Mouse (Mus musculus) thymus, postnatal 25 days (tissue): Measurements from ENCODE around the gene Rab3d.
"Not testable (repeated sequence)": the region's sequence is repeated elsewhere in the genome, so short reads cannot be mapped to it uniquely, and the experiment has no call there.

Experiments used
- DNase-seq: peaks from one replicate; pipeline ENCODE4 v3.0.0; 2022

The Rab3d gene

DNA sequence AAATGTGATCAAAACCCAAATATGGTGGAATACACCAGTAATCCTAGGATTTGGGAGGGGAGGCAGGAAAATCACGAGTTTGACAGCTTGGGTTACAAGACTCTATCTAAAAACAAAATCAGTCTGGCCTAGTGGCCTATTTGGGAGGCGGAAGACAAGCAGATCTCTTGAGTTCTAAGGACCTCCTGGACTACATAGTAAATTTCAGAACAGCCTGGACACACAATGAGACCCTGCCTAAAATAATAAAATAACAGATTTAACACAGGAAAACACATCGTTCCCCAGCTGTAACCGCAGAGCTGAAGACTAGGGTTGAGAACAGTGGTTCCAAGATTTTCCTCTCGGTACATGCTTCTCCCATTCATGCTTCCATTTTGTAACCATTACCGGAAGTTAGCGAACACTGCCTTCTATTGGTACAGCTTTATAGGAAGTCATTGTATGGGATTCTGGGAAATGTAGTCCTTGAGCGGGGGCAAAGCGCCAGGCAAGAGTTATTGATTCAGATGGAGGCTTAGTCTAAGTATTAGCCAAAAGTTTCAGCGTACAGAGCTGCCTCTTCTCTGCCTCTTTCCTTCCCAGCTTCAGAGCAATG lies 16.7 kb downstream of the Rab3d start:
- no peak for DNase-seq

DNA sequence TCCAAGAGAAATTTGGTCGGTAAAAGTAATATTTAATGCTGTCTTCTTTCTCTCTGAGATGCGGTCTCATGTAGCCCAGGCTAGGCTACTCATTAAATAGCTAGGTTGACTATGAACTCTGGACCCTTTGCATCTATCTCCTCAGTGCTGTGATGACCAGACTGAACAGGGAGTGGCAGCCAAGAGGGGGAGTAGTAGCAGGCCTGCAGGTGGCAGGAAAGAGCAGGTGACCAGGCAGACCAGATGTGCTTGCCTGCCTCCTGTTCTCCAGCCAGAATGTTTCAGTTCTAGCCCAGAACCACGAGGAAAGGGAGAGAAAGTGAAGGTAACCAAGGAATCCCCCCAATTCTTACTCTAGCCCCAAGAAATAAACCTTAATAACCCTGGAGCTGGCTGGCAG lies 28.8 kb downstream of the Rab3d start:
- DNase-seq = no peak

DNA sequence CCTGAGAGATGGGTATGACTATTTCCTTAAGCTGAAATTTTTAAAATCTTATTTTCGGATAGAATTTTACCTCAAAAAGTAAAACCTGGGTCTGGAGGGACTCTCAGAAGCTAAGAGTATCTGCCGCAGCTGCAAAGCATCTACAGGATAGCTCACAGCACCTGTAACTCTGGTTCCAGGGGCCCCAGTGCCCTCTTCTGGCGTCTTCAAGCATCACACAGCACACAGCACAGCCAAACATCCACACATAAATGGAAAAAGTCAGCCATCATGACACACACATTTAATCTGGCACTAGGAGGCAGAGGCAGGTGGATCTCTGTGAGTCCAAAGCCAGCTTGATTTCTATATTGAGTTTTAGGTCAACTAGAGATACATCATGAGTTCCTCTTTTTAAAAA lies 41.4 kb downstream of the Rab3d start:
- DNase-seq = no peak

DNA sequence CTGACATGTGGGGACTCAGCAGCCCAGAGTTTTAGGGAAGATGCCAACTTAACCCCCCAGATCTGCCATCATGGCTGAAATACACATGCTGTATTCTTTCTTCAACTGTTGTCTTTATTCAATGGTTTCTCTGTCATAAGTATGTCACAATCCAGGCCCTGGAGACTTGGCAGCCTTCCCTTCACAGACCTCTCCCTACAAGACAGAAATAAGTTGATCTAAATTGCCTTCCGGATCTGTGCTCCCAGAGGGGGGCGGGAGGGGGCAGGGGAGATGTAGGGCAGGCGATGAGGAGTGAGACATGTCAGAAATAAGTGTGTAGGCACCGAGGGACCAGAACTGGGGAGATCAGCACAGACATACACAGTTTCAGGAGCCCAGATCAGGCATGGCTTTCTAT lies 45.8 kb downstream of the Rab3d start:
- no peak for DNase-seq

DNA sequence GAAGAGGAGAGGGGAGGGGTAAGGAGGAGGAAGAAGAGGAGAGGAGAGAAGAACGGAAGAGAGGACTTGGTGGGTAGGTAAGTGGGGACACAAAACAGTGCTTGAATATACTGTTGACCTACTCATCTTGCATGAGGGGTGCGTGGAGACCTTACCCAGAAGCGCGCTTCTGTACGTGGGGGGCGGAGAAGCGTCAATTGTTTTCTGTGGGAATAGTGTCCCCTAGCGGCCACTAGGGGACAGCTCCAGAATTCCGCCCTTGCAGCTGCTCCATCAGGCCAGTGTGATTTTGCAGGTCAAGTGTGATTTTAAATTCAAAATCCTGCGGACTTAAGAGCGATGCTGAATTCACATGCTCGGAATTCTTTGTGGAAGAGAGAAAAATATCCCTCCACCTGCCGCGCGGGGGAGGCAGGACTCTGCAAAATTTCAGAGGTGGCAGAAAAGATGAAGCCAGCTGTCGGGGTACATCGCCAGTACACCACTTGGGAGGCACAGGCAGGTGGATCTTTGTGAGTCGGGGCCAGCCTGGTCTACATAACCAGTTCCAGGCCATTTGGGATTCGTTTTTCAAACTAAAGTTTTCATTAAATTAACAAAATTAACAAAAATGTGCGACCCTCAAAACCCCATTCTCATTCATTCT lies 47.0 kb downstream of the Rab3d start:
- peak; percentile 41 for DNase-seq

DNA sequence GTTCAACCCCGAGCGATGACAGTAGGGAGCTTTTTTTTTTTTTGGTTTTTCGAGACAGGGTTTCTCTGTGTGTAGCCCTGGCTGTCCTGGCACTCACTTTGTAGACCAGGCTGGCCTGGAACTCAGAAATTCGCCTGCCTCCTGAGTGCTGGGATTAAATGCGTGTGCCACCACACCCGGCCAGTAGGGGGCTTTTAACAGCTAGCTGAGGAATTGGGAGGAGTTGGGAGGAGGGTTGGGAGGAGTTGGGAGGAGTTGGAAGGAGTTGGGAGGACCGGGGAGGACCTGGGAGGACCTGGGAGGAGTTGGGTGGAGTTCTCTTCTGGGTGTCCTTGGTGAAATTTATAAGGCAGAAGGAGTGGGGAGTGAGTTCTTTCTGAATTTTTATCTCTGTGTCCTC lies 48.7 kb downstream of the Rab3d start:
- peak; percentile 41 for DNase-seq

DNA sequence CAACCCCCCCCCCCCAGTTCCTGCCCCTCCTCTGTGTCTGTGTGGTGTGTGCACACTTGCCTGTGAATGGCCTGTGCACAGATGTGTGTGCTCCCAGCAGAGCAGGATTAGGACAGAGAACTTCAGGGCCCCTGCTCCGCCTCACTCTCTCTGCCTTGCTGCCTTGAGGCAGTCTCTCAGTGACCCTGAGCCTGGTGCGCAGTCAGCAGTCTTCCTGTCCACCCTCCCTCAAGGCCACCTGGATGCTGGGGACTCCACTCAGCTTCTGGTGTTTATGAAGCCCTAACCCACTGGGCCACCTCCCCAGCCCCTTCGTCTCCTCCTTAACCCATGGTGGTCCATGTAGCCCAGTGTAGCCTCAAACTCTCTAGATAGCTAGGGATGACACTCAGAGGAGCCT lies 50.3 kb downstream of the Rab3d start:
- no peak for DNase-seq

DNA sequence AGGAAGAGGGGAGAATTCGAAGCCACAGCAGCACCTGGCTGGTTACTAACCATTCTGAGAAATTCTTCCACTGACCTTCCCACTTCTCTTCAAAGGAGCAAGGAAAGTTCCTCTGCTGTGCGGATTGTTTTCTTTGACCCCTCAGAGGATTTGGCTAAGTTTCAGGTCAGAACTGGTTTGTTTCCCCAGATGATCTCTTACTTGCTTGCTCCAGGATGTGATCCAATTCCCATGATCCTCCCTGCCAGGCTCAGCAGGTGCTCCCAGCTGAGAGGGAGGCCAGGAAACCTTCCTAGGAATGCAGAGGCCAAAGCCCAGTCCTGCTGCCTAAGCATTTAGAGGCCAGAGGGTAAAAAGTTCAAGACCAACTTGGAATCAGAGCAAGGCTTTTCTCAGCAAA lies 51.4 kb downstream of the Rab3d start:
- no peak for DNase-seq

DNA sequence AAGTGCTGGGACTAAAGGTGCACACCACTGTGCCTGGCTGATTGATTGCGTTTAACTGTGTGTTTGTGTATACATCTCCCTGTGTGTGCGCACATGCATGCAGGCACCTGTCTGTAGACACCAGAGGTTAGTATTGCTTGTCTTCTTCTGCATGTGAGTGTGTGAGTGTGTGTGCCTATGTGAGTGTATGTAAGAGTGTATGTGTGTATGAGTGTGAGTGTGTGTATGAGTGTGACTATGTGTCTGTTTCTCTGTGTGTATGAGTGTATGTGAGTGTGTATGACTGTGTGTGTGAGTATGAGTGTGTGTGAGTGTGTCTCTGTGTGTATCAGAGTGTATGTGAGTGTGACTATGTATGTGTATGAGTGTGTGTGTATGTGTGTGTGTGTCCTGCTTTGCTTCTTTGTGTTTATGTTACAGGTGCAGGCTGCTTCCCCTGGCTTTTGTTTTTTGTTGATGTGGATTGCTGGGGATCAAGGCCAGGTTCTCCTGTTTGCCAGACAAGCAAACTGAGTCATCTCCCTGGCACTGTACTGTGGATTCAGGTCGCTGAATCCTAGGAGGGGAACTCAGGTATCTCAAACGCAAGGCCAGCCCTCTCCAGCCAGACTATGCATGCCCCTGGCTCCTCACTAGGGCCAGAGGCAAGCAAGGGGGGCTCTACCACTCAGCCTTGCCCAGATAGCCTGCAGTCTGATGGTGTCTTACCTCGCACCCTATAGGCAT lies 52.2 kb downstream of the Rab3d start:
- DNase-seq = no peak

DNA sequence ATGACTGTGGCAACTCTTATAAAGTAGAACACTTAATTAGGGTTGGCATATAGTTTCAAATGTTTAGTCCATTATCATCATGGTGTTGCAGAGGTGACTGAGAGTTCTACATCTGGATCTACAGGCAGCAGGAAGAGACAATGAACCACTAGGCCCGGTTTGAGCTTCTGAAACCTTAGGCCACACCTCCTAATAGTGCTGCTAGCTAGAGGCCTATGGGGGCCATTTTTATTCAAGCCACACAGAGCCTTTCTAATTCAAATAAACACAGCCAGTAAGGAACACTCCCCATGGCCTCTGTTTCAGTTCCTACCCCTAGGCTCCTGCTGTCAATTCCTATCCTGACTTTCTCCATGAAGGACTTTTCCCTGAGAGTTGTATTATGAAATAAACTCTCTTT lies 55.8 kb downstream of the Rab3d start:
- no peak for DNase-seq

DNA sequence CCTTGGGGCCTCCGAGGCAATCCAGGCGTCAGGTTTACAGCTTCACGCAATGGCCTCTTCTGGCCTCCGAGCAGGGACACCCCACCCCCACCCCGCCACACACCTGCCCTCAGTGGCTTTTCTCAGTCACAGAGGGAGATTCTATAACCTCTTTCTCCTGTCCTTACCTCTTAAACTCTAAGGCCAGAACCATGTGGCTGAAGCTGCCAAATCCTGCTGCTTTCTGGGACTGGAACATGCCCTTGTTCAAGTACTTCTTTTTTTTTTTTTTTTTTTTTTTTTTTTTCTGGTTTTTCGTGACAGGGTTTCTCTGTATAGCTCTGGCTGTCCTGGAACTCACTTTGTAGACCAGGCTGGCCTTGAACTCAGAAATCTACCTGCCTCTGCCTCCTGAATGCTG lies 57.6 kb downstream of the Rab3d start:
- DNase-seq = not testable (repeated sequence)

DNA sequence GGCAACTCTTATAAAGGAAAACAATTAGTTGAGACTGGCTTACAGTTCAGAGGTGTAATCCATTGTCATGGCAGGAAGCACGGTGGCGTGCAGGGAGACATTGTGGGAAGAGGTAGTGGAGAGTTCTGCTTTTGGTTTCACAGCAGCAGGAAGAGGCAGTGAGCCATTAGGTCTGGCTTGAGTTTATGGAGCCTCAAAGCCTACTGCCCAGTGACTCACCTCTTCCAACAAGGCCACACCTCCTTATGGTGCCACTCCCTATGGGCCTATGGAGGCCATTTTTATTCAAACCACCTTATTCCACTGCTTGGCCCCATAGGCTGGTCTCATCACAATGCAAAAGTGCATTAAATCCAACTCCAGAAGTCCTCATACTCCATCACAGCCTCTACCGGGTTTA lies 58.4 kb downstream of the Rab3d start:
- DNase-seq = no peak

DNA sequence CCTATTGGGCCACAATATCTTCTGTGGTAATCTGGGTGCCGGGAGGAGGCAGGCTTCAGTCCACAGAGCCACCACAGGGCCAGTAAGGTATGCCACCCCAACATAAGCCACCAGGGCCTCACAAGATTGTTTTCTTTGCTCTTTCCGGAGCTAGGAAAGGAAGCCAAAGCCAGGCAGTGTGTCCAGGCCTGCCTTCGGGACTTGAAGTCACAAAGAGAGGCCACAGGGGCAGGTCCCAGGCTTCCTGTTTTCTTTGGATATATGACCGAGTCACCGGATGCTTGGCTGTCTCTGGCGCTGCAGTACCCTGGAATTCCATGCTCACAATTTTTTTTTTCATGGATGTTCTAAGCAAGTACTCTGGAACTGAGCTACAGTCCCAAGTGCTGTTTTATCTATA lies 59.9 kb downstream of the Rab3d start:
- no peak for DNase-seq

DNA sequence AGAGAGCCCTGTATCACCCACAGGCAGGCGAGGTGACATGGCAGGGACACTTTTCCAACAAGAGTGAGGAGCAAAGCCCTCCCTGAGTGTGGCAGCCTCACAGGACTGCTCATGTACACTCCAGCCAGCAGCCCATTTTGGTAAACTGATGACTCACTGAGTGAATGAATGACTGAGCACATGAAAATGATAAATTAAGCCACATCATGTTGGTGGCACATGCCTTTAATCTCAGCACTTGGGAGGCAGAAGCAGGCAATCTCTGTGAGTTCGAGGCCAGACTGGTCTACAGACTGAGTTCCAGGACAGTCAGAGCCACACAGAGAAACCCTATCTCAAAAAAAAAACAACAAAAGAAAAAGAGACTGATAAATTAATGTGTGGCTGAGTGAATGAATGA lies 60.5 kb downstream of the Rab3d start:
- DNase-seq = no peak
